Mouse (Mus musculus): Measurements from ENCODE around the gene Cass4. TPM values are rescaled to one million over a fixed set of nuclear protein-coding genes. Genes with fewer than 3 reads are reported as not detected.

Gene Cass4
- polyA plus RNA-seq, 1 experiment from 2014 or later, result 0.37 TPM

DNA sequence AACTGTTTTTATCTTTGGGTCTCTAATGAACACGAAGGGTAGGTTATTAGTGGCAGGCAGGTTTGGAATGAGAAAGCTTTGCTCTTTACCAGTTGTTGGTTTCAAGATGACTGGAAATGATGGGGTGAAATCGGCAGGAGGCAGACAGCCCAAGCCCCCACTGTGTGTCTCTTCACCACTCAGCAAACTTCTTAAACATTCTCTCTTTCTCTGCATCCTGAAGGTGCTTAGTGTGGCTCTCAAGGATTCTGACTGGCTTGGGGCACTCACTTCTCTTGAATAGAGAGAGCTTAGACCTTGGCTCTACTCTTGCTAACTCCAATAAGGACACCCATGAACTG lies 428 bp downstream of the Cass4 start:
- no peak for ATAC-seq (ENCODE audit: low FRiP score, low read depth)
- H3K4me2 ChIP-seq (replicated peaks), result no peak overlapping the region
- WGBS, result 68% methylated on average over 2 of the region's 2 CpGs
- H3K4me1 ChIP-seq, result no peaks in the 10 kb centered on the region; the same call in 1 of the 2 replicates
- peaks cover 5% of the 10 kb centered on the region; the same call in 1 of the 2 replicates for H3K27me3 ChIP-seq
- H3K36me3 ChIP-seq, result no peaks in the 10 kb centered on the region
- no peaks in the 10 kb centered on the region for H3K9me3 ChIP-seq
- no peak overlapping the region for H3K9ac ChIP-seq
- no peak overlapping the region for H3K27ac ChIP-seq
- no peak overlapping the region for H3K4me3 ChIP-seq

DNA sequence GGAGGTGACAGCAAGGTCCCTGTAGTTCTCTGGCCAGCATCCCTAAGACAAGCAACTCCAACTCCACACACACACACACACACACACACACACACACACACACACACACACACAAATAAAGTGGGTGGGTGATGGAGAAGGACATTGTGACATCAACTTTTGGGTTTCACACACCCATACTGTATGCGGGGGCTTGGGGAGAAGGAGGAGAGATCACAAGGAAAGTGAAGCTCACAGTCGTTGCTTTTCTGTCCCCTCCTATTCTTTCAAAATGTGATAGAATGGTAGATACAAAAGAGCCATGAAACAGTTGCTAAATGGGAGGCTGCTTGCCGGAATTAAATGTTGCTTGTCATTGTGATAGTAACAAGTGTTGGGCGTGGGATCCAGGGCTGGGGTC lies 1.1 kb downstream of the Cass4 start:
- 70% methylated on average over 4 of the region's 4 CpGs for WGBS
- no peaks in the 10 kb centered on the region; the same call in 1 of the 2 replicates for H3K4me1 ChIP-seq
- no peak for ATAC-seq (ENCODE audit: low FRiP score, low read depth)

DNA sequence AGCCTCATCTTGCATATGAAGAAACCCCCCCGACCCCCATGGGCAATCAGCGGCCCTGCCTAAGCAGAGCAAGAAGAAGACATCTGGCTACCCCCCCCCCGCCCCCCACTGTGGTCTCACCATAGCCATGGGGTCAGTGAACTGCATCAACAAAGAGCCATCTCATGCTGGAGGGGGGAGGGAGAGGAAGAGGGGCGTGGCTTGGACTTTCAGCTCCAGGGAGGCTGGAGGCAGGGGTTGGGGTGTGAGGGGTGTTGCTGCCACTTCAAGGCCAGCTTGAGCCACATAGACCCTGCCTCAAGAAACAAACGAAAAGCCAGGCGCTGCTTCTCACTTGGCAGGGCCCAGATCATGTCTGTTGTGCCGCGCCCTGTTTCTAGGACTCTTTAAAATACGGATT lies 2.4 kb downstream of the Cass4 start:
- Histone ChIP-seq H3K36me3 (no peaks in the 10 kb centered on the region), H3K4me1 (no peaks in the 10 kb centered on the region; the same call in 1 of the 2 replicates), H3K4me2 (replicated peaks) (no peak overlapping the region), H3K9me3 (no peaks in the 10 kb centered on the region), H3K9ac (no peak overlapping the region), H3K4me3 (no peak overlapping the region), H3K27ac (no peak overlapping the region), H3K27me3 (peaks cover 5% of the 10 kb centered on the region; the same call in 1 of the 2 replicates)
- ATAC-seq (ENCODE audit: low FRiP score, low read depth), result no peak
- 44% methylated on average over 9 of the region's 9 CpGs for WGBS

More for the DNA sequence above, 1.1 kb downstream of the Cass4 start:
- no peaks in the 10 kb centered on the region for H3K36me3 ChIP-seq
- H3K27ac ChIP-seq, result no peak overlapping the region
- peaks cover 5% of the 10 kb centered on the region; the same call in 1 of the 2 replicates for H3K27me3 ChIP-seq
- no peak overlapping the region for H3K4me3 ChIP-seq
- H3K9ac ChIP-seq, result no peak overlapping the region
- no peak overlapping the region for H3K4me2 ChIP-seq (replicated peaks)
- H3K9me3 ChIP-seq, result no peaks in the 10 kb centered on the region

DNA sequence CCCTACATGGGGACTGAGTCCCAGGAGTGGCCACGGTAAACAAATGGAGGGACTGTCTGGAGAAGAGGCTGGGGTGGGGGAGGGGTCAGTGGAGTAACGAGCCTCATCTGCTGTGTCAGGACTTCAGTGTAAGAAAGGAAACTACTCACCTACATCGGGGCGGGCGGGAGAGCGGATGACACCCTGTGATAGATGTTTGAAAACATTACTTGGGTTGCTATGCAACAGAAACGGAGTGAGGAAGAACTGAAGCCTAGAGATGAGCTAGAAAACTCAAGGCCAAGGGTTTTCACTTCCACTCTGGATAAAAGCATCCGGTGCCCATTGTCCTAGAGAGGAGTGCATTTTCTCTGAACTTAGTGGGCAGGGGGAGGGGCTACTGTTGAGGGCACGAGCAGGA lies 6.3 kb downstream of the Cass4 start:
- no peaks in the 10 kb centered on the region for H3K27me3 ChIP-seq
- 56% methylated on average over 9 of the region's 9 CpGs for WGBS
- no peak overlapping the region for H3K9ac ChIP-seq
- H3K9me3 ChIP-seq, result no peaks in the 10 kb centered on the region
- no peaks in the 10 kb centered on the region for H3K36me3 ChIP-seq
- H3K4me3 ChIP-seq, result no peak overlapping the region
- no peak; the same call in 1 of the 2 replicates for ATAC-seq (ENCODE audit: low FRiP score, low read depth)
- H3K4me2 ChIP-seq (replicated peaks), result no peak overlapping the region
- no peaks in the 10 kb centered on the region; the same call in 1 of the 2 replicates for H3K4me1 ChIP-seq
- no peak overlapping the region for H3K27ac ChIP-seq

DNA sequence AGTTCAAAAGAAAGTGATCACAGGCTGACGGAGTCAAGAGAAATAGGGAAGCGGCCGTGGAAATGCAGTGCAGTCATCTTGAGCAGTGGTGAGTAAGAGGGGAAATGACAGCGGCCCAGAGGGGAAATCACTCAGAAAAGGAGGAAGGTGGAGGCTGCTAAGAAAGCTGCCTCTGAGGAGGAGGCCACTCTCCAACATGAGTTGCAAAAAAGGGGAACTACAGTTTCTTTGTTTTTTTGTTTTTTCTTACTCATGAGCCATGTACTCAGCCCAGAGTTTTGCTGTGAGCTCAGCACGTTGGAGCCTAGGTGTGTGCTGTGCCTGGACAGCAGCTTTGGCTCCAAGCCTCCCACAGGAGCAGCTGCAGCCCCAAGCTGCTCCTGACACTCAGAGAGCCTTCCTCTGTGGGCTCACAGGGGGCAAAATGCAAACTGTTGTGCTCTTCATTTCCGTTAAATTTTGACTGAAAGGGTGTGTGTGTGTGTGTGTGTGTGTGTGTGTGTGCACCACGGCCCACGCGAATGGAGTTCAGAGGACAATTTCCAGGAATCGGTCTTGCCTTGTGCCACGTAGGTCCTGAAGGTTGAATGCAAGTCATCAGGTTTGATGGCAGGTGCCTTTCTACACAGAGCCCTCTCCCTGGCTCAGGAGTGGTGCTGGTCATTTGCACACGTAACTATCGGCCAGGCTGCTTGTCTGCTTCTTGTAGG lies 7.7 kb downstream of the Cass4 start:
- 67% methylated on average over 13 of the region's 13 CpGs for WGBS
- Histone ChIP-seq H3K27ac (no peak overlapping the region), H3K36me3 (no peaks in the 10 kb centered on the region), H3K4me3 (no peak overlapping the region), H3K27me3 (no peaks in the 10 kb centered on the region), H3K4me2 (replicated peaks) (no peak overlapping the region), H3K9me3 (no peaks in the 10 kb centered on the region), H3K4me1 (no peaks in the 10 kb centered on the region), H3K9ac (no peak overlapping the region)
- ATAC-seq (ENCODE audit: low FRiP score, low read depth), result no peak

DNA sequence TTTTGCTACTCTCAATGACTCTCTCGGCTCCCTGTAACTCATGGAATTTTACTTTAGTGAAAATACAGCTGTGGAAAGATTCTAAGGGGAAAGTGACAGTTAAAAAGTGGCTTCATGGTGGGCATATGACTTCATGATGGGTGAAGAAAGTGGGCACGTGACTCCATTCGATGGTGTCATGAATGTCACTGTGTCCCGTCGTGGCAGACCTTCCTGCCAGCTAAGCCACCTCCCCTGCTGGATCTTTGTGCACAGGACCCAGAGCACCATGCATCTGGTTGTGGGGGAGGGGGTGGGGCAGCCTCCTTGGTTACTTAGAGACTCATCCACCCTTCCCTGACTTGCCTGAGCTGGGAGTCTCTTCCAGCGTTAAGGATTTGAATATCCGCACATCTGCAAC lies 10.6 kb downstream of the Cass4 start:
- Histone ChIP-seq H3K27me3 (no peaks in the 10 kb centered on the region), H3K9ac (no peak overlapping the region), H3K36me3 (no peaks in the 10 kb centered on the region), H3K27ac (no peak overlapping the region), H3K4me3 (no peak overlapping the region), H3K4me2 (replicated peaks) (no peak overlapping the region), H3K9me3 (no peaks in the 10 kb centered on the region), H3K4me1 (no peaks in the 10 kb centered on the region)
- 63% methylated on average over 7 of the region's 7 CpGs for WGBS
- ATAC-seq (ENCODE audit: low FRiP score, low read depth), result no peak

DNA sequence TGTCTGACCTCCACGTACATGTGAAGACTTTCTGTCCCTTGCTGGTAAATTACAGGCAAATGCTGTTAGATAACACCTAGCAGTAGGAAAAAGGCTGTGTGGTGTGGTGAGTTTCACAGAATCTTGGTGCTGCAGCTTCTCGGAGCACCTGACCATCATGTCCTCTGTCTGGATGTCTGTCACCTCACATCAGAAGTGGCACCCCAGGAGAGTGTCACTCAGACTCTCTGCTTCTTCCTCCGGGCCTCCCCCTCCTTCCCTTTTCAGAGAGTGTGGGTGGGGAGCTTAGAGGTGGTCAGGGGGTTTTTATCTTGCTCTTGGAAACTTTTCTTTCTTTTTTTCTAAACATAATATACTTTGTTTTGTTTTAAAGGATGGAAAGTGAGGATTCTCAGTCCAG lies 11.4 kb downstream of the Cass4 start:
- no peaks in the 10 kb centered on the region for H3K4me1 ChIP-seq
- no peak overlapping the region for H3K9ac ChIP-seq
- H3K9me3 ChIP-seq, result no peaks in the 10 kb centered on the region
- H3K4me2 ChIP-seq (replicated peaks), result no peak overlapping the region
- no peaks in the 10 kb centered on the region for H3K36me3 ChIP-seq
- no peaks in the 10 kb centered on the region for H3K27me3 ChIP-seq
- 62% methylated on average over 3 of the region's 3 CpGs for WGBS
- no peak overlapping the region for H3K4me3 ChIP-seq
- H3K27ac ChIP-seq, result no peak overlapping the region
- ATAC-seq (ENCODE audit: low FRiP score, low read depth), result no peak

DNA sequence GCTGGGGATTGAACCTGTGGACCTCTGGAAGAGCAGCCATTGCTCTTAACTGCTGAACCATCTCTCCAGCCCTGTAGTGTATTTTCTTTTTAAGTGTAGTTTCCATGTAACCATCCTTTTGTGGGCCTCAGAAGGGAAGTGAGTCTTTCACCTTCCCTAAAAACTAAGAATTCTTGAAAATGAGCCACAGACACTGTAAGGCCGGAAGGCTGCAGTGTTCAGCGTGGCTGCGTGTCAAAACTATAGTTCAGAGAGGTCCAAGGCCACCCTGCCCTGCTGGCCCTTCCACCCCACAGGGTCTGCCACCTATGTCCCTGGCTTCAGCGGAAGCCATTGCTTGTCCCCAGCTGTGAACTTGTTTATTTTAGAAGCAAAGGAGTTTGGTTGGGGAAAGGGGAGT lies 12.6 kb downstream of the Cass4 start:
- no peak for ATAC-seq (ENCODE audit: low FRiP score, low read depth)
- Histone ChIP-seq H3K36me3 (no peaks in the 10 kb centered on the region), H3K27ac (no peak overlapping the region), H3K4me3 (no peak overlapping the region), H3K9ac (no peak overlapping the region), H3K4me1 (no peaks in the 10 kb centered on the region), H3K4me2 (replicated peaks) (no peak overlapping the region), H3K27me3 (no peaks in the 10 kb centered on the region), H3K9me3 (no peaks in the 10 kb centered on the region)
- WGBS, result 78% methylated on average over 4 of the region's 4 CpGs

DNA sequence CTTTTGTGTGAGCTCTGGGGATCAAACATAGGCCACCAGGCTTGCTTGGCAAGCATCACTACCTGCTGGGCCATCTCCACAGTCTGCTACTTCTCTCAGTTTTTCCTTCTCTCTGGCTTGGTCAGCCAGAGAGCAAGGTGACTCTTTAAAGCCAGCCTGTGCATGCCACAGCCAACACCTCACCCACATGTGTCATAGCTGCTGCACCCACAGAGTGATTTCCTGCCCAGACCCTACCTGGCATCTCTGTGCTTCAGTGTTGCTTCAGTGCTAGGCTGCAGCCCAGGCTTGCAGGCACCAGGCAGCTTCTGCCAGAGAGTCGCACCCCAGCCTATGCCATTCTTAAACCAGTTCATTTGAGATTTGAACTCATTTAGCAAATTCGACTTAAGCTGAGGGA lies 13.9 kb downstream of the Cass4 start:
- no peak overlapping the region for H3K4me3 ChIP-seq
- H3K9me3 ChIP-seq, result no peaks in the 10 kb centered on the region
- H3K4me2 ChIP-seq (replicated peaks), result no peak overlapping the region
- no peaks in the 10 kb centered on the region for H3K36me3 ChIP-seq
- H3K9ac ChIP-seq, result no peak overlapping the region
- no peak overlapping the region for H3K27ac ChIP-seq
- no peak for ATAC-seq (ENCODE audit: low FRiP score, low read depth)
- 76% methylated on average over 2 of the region's 2 CpGs for WGBS
- no peaks in the 10 kb centered on the region for H3K4me1 ChIP-seq
- no peaks in the 10 kb centered on the region for H3K27me3 ChIP-seq

DNA sequence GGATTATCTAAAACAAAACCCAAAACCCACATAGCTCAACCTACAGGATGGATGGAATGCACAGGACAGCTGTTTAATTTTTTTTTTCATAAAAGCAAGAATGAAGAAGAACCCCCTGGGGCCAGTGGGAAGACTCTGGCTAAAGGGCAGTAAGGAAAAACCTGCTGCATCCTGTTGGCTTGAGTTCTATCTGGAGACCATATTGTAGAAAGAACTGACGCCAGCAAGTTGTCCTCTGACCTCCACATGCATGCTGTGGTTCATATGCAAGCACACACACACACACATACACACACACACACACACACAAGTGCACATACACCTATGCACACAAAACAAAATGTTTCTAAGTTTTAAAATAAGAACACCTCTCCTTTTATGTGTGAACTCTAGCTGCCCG lies 17.1 kb downstream of the Cass4 start:
- no peak overlapping the region for H3K4me2 ChIP-seq (replicated peaks)
- no peak for ATAC-seq (ENCODE audit: low FRiP score, low read depth)
- 61% methylated on average over 2 of the region's 2 CpGs for WGBS

DNA sequence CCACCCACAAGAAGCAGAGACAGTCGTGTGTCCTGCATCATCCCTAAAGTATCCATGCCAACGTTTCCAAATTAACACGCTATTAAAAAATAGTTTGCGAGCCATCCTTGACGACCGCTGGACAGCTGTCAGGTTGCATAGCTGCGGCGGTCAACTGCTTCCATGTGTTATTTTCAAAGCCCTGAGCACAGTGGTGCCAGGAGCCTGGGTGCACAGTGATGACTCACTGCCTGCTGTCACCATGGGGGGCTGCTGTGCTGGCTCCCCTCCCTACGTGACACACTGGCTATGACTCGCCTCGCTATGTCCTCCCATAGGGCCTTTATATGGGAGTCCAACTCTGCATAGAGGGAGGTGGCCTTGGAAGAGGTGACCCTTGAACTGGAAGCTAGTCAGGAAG lies 17.5 kb downstream of the Cass4 start:
- Histone ChIP-seq H3K4me3 (no peak overlapping the region), H3K27me3 (no peaks in the 10 kb centered on the region), H3K4me2 (replicated peaks) (no peak overlapping the region), H3K9ac (no peak overlapping the region), H3K27ac (no peak overlapping the region), H3K4me1 (0 out of 2 replicates have a peak, but pooled peaks cover 5% of the 10 kb centered on the region), H3K36me3 (no peaks in the 10 kb centered on the region), H3K9me3 (no peaks in the 10 kb centered on the region)
- ATAC-seq (ENCODE audit: low FRiP score, low read depth), result no peak
- WGBS, result 59% methylated on average over 11 of the region's 11 CpGs

More for the DNA sequence above, 17.1 kb downstream of the Cass4 start:
- Histone ChIP-seq H3K27me3 (no peaks in the 10 kb centered on the region), H3K27ac (no peak overlapping the region), H3K9ac (no peak overlapping the region), H3K4me3 (no peak overlapping the region), H3K36me3 (no peaks in the 10 kb centered on the region), H3K4me1 (0 out of 2 replicates have a peak, but pooled peaks cover 5% of the 10 kb centered on the region), H3K9me3 (no peaks in the 10 kb centered on the region)

DNA sequence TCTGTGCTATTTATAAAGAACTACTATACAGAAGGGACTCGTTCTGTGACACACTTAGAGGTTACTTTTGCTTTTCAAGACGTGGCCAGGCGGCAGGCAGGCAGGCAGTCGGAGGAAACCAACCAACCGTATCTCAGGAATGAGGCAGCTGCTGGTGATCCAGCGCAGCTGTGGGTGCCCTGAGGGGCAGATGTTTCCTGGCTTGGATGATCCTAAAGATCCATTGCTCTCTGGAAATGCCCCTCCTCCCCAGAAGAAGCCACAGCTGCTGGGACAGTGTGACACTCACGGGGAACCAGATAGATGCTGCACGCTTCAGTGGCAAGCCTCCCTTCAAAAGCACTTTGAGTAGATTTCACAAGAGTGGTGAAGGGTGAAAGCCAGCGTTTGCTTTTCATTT lies 18.9 kb downstream of the Cass4 start:
- H3K36me3 ChIP-seq, result no peaks in the 10 kb centered on the region
- H3K4me3 ChIP-seq, result no peak overlapping the region
- H3K4me1 ChIP-seq, result 0 out of 2 replicates have a peak, but pooled peaks cover 5% of the 10 kb centered on the region
- H3K4me2 ChIP-seq (replicated peaks), result peak overlapping the region; percentile 30; the same call in 1 of the 2 replicates
- no peaks in the 10 kb centered on the region for H3K27me3 ChIP-seq
- peak; percentile 74 for ATAC-seq (ENCODE audit: low FRiP score, low read depth)
- no peak overlapping the region for H3K9ac ChIP-seq
- WGBS, result 17% methylated on average over 9 of the region's 9 CpGs
- no peaks in the 10 kb centered on the region for H3K9me3 ChIP-seq
- no peak overlapping the region for H3K27ac ChIP-seq

DNA sequence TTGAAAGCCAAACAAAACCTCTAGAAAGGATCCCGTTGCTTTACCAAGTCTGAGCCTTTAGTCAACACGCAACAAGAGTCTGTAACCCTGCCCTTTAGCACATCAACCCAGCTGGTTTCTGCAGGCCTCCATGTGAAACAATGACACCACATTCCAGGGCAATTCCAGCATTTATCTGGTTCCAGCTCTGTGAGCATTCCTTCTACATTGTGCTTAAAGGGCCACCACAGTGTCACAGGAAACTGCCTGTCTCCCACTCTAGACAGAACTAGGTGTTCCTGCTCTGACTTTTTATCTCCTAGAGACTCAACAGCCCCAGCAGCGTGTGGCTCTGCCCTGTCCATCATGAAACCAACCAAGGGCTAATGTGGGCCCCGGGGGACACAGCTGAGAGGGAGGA lies 19.7 kb downstream of the Cass4 start:
- H3K9me3 ChIP-seq, result no peaks in the 10 kb centered on the region
- no peak overlapping the region for H3K9ac ChIP-seq
- no peaks in the 10 kb centered on the region for H3K27me3 ChIP-seq
- H3K4me3 ChIP-seq, result no peak overlapping the region
- H3K27ac ChIP-seq, result no peak overlapping the region
- 0 out of 2 replicates have a peak, but pooled peaks cover 5% of the 10 kb centered on the region for H3K4me1 ChIP-seq
- ATAC-seq (ENCODE audit: low FRiP score, low read depth), result peak; percentile 35; the same call in 1 of the 2 replicates
- no peaks in the 10 kb centered on the region for H3K36me3 ChIP-seq
- 45% methylated on average over 4 of the region's 4 CpGs for WGBS
- H3K4me2 ChIP-seq (replicated peaks), result no peak overlapping the region
